Mouse (Mus musculus) hematopoietic stem cell, adult 5-6 weeks (primary cell): Measurements from ENCODE around the gene Cst6. TPM values are rescaled to one million over a fixed set of nuclear protein-coding genes. Genes with fewer than 3 reads are reported as not detected.

ENCODE experiments used
- ATAC-seq, 2 experiments: fragments of 125-278 bp in 1 of 2; replicated peaks in 1 of 2; 2 replicates each; pipeline ENCODE4 v1.8.0; 2016 to 2017; ENCODE audit warnings: inconsistent platforms in 2 of 2, mild to moderate bottlenecking in 2 of 2, moderate number of reproducible peaks in 2 of 2, low read depth in 1 of 2, moderate TSS enrichment in 1 of 2; ENCODE audit not compliant: low FRiP score in 2 of 2, poor library complexity in 2 of 2, severe bottlenecking in 2 of 2, insufficient read depth in 1 of 2, low TSS enrichment in 1 of 2
- total RNA-seq: library from RNA; stranded (forward); fragments of 172-1452, 232-1000 nt; gene quantifications from 2 replicates; pipeline ENCODE4 v1.2.3, GENCODE M21; 2017

Cst6 gene
- total RNA-seq, 1 experiment from 2014 or later: 0.45 TPM

DNA sequence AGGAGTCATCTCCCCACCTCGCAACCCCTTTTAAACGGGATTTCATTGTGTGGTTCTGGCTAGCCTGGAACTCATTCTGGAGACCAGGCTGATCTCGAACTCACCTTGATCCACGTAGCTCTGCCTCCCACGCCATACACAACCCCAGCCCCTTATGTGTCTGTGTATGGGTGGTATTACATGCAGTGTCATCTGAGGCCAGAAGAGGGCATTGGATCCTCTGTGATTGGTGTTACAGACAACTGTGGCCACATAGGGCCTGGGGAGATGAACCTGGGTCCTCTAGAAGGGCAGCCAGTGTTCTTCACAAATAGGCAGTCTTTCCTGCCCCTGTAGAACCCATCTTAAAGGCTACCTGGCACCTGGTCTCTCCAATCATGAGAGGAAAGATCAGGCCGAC lies 43.1 kb downstream of the Cst6 start:
- ATAC-seq: no peak

DNA sequence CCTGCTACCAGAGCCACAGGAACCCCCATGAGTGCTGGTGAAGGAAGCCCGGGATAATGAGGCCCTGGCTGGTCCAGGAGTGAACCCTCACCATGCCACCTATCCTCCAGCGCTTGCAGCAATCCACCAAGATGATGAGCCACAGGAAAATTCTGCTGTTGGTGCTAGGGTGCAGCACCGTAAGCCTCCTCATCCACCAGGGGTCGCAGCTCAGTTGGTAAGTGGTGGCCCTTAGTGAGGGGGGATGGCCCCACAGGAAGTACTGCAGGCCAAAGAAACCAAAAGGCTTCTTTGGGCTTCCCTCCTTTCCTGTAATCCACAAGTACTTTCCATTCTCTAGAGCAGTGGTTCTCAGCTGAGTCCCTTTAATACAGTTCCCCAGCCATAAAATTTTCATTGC lies 46.9 kb downstream of the Cst6 start:
- peak; percentile 56 to 88; a peak in 3 of 4 replicates for ATAC-seq

DNA sequence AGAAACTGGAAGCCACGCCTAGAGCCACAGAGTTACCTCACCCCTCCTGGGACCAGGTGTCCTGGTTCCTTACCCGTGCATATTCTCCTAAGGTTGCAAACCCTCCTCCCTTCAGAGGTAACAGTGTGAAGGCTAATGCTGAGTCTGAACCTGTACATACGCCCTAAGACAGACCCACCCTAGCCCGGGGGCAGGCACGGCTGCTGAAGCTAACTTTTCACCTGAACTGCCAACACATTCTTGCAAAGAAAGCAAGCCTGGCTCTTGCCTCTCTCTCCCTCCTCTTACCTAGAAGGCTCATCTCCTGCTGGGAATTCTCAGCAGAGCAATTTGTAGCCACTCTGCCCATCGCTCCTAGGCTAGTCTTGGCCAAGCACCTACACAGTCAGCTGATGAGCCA lies 48.8 kb downstream of the Cst6 start:
- no peak for ATAC-seq

DNA sequence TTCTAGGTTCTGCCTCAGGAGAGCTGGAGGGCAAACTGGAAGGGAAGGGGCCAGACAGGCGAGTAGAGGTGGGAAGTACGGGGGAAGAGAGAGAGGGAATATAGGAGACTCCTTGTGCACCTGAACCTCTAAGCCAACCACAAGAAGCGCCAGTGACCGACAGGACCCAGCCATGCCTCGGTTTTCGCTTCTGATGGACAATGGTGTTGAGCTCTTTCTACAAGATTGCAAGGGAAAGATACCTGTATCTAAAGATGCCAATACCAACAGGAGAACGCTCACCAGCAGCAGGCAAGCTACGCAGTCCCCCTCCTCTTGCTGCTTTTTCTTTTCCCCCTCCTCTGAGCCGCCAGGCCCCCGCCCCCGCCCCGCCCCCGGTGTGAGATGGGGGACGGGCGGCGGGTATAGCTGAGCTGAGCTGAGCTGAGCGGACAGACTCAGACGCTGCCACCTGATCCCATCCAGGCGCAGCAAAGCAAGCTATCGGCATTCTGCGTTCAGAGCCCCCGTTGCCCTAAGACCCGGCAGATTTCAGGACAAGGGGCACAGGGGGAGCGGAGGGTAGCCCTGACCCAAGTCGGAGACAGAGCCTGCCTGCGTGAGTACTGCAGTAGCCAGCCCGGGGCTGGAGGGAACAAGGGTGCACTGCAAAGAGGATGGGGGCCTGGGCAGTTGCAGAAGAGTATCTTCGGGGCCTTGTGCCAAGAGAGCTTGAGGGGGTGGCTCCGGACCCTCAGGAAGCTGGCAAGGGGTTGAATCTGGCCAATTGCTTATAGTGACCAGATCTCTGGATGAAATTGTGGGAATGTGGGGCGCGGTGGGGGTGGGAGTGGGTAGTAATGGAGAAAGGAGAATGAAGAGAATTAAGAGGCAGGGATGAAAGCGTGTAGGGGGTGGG lies 51.2 kb downstream of the Cst6 start, which contains the start of gene Gal3st3:
Gene Gal3st3, plus strand, starts transcription at position 429 of the 898 bp plus-strand sequence.
- no peak for ATAC-seq

DNA sequence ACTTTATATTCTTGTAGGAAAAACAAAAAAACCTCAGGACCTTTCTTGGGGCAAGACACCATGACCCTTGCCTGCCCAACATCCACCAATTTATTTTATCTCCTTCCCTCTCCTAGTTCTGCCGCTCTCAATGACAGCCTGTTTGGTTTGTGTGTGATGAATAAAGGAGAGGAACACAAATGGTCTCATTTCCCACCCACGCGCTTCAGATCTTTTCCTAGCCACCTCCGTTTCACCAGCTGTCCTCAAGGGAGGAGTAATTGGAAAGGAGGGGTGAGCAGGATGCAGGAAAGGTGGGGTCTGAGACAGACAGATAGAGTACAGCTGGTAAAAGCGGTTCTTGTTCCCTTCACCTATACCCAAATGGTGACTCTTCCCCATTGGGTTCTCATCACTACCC lies 52.7 kb downstream of the Cst6 start:
- no peak for ATAC-seq

DNA sequence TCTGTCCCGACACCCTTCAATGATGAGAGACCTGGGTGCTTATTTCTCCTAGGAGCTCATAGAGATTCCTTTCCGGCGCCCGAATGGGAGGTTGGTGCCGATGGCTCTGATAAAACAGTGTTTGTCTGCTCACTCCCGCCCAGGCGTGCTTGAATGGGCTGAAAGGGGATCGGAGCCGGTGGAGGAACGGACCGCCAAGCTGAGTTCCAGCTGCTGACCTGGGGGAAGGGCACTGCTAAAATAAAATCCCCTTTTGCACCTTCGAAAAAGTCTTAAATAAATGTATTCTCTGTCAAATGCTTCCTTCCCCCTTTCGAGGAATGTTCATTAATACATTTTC lies 53.7 kb downstream of the Cst6 start:
- peak in 1 of 2 experiments; percentile 31; a peak in 2 of 4 replicates for ATAC-seq

DNA sequence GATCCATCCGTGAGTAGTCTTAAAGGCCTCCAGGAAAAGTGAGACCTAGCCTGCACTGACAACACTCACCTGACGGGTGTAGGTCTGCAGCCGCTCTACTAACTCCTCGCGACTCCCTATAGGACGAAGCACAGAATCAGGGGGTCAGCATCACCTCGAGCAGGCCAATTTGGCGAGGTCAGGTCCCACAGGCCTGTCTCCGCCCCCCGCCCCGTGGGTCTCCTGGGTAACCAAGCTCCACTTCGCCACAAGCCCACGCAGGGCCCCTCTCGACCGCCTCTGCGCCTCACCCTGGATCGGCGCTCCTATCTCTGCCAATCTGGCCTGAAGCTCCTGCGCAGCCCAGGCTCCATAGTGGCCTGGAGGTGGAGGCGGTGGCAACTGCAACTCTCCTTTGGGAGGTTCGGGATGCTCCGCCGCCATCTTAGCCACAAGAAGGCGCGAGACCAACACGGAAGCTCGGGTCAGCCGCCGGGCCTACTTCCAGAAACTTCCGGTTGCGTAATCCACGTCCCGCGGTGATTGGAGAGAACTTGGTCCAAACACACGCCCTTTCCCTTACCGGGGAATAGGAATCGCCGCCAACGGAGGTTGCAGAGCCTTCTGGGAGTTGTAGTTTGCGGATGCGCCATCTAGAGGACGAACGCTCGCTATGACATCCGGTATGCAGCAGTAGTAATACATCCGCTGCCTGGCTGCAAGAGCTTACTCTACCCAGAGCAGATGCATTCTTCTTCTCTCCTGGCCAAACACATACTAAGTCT lies 54.2 kb downstream of the Cst6 start, which contains the start of gene Sf3b2:
Gene Sf3b2, minus strand, starts transcription at position 484 of the 764 bp plus-strand sequence.
- ATAC-seq: peak; percentile 96 to 98

Other genes starting within 250 kb of the Cst6 start
- gene Rab1b, start 242.5 kb downstream of the Cst6 start, total RNA-seq: 70.4 and 70.9 TPM in 2 replicates
- gene Klc2, start 231.0 kb downstream of the Cst6 start, total RNA-seq: 9.8 and 10.1 TPM in 2 replicates
- gene Pacs1, start 76.5 kb downstream of the Cst6 start, total RNA-seq: 17.3 and 23.4 TPM in 2 replicates
- 262 and 325 TPM in 2 replicates for gene Sf3b2, start 54.1 kb downstream of the Cst6 start, total RNA-seq
- not detected in 2 replicates for gene Gal3st3, start 51.2 kb downstream of the Cst6 start, total RNA-seq
- gene Catsper1, start 13.8 kb downstream of the Cst6 start, total RNA-seq: not detected in 2 replicates
- gene Eif1ad, start 17.2 kb upstream of the Cst6 start, total RNA-seq: 38.1 and 49.7 TPM in 2 replicates
- gene Banf1, start 17.6 kb upstream of the Cst6 start, total RNA-seq: 43.0 and 51.5 TPM in 2 replicates
- 75.2 and 88.4 TPM in 2 replicates for gene Sart1, start 39.1 kb upstream of the Cst6 start, total RNA-seq
- gene Tsga10ip, start 53.0 kb upstream of the Cst6 start, total RNA-seq: 0.30 TPM in 1 of 2 replicates, not detected in the other
- 107 and 122 TPM in 2 replicates for gene Drap1, start 75.4 kb upstream of the Cst6 start, total RNA-seq
- 14.3 and 15.6 TPM in 2 replicates for gene AI837181, start 75.6 kb upstream of the Cst6 start, total RNA-seq
- gene Fosl1, start 98.0 kb upstream of the Cst6 start, total RNA-seq: 1.3 and 4.2 TPM in 2 replicates
- gene Ccdc85b, start 108.3 kb upstream of the Cst6 start, total RNA-seq: 2.3 and 4.1 TPM in 2 replicates
- 128 and 159 TPM in 2 replicates for gene Fibp, start 111.0 kb upstream of the Cst6 start, total RNA-seq
- gene Ctsw, start 118.9 kb upstream of the Cst6 start, total RNA-seq: 8.1 and 20.7 TPM in 2 replicates
- 1.2 TPM in 1 of 2 replicates, not detected in the other for gene Efemp2, start 124.4 kb upstream of the Cst6 start, total RNA-seq
- gene Mus81, start 138.8 kb upstream of the Cst6 start, total RNA-seq: 7.9 and 12.0 TPM in 2 replicates
- 878 and 953 TPM in 2 replicates for gene Cfl1, start 140.9 kb upstream of the Cst6 start, total RNA-seq
- gene 1700020D05Rik, start 154.2 kb upstream of the Cst6 start, total RNA-seq: 0.69 and 2.8 TPM in 2 replicates
- gene Snx32, start 161.0 kb upstream of the Cst6 start, total RNA-seq: 3.2 and 4.4 TPM in 2 replicates
- not detected in 2 replicates for gene Ovol1, start 211.1 kb upstream of the Cst6 start, total RNA-seq
- gene Ap5b1, start 218.5 kb upstream of the Cst6 start, total RNA-seq: 6.5 and 6.8 TPM in 2 replicates